Mouse (Mus musculus): ENCODE data around the gene Tmem52b. TPM values are rescaled to one million over a fixed set of nuclear protein-coding genes. Genes with fewer than 3 reads are reported as not detected.

Tmem52b gene
- polyA plus RNA-seq, 1 experiment from 2014 or later: not detected

GRCm38 (mm10) chr6:129559641-129560027 lies 47.3 kb downstream of the Tmem52b start:
- H3K4me2 ChIP-seq: no peak overlapping the region
- WGBS (ENCODE audit: insufficient replicate concordance): 37% methylated on average over 4 of the region's 4 CpGs
- H3K27ac ChIP-seq: no peak overlapping the region
- H3K9me3 ChIP-seq (replicated peaks): no peaks in the 10 kb centered on the region
- peaks cover 28% of the 10 kb centered on the region for H3K4me1 ChIP-seq
- no peak for ATAC-seq
- H3K4me3 ChIP-seq: no peak overlapping the region
- H3K27me3 ChIP-seq (replicated peaks): no peaks in the 10 kb centered on the region; the same call in 1 of the 2 replicates
- no peak overlapping the region for H3K9ac ChIP-seq
- no peaks in the 10 kb centered on the region for H3K36me3 ChIP-seq

- Histone ChIP-seq H3K4me3 (no peak overlapping the region), H3K36me3 (no peaks in the 10 kb centered on the region), H3K9ac (no peak overlapping the region), H3K9me3 (replicated peaks) (no peaks in the 10 kb centered on the region), H3K27me3 (replicated peaks) (no peaks in the 10 kb centered on the region), H3K4me2 (no peak overlapping the region), H3K27ac (no peak overlapping the region), H3K4me1 (peaks cover 4% of the 10 kb centered on the region; the same call in 1 of the 2 replicates)
- 17% methylated on average over 2 of the region's 2 CpGs for WGBS (ENCODE audit: insufficient replicate concordance)
- no peak for ATAC-seq
These were observed 52.9 kb downstream of the Tmem52b start for GRCm38 (mm10) chr6:129565257-129565656.

Other genes with a start within 250 kb of the Tmem52b start
- 1.3 TPM in 2 replicates for gene Cd69, start 237.1 kb upstream of the Tmem52b start, polyA plus RNA-seq (2016; fragmentation: Nextera tagmentation; extraction: Ambion mirVana)
- gene 4922502D21Rik, start 180.8 kb upstream of the Tmem52b start, polyA plus RNA-seq (2016; fragmentation: Nextera tagmentation; extraction: Ambion mirVana): not detected in 2 replicates
- 2.7 and 3.3 TPM in 2 replicates for gene Clec12a, start 169.9 kb upstream of the Tmem52b start, polyA plus RNA-seq (2016; fragmentation: Nextera tagmentation; extraction: Ambion mirVana)
- gene Clec12b, start 126.7 kb upstream of the Tmem52b start, polyA plus RNA-seq (2016; fragmentation: Nextera tagmentation; extraction: Ambion mirVana): not detected in 2 replicates
- gene Clec1b, start 115.3 kb upstream of the Tmem52b start, polyA plus RNA-seq (2016; fragmentation: Nextera tagmentation; extraction: Ambion mirVana): 31.9 and 32.7 TPM in 2 replicates
- 0.29 and 0.39 TPM in 2 replicates for gene Clec9a, start 103.7 kb upstream of the Tmem52b start, polyA plus RNA-seq (2016; fragmentation: Nextera tagmentation; extraction: Ambion mirVana)
- 0.24 and 0.38 TPM in 2 replicates for gene Clec1a, start 60.6 kb upstream of the Tmem52b start, polyA plus RNA-seq (2016; fragmentation: Nextera tagmentation; extraction: Ambion mirVana)
- gene Olr1, start 5.4 kb upstream of the Tmem52b start, polyA plus RNA-seq (2016; fragmentation: Nextera tagmentation; extraction: Ambion mirVana): 0.74 and 0.83 TPM in 2 replicates
- 37.8 and 38.0 TPM in 2 replicates for gene Gabarapl1, start 20.6 kb downstream of the Tmem52b start, polyA plus RNA-seq (2016; fragmentation: Nextera tagmentation; extraction: Ambion mirVana)
- not detected in 2 replicates for gene Klre1, start 65.3 kb downstream of the Tmem52b start, polyA plus RNA-seq (2016; fragmentation: Nextera tagmentation; extraction: Ambion mirVana)
- 0.18 and 0.83 TPM in 2 replicates for gene Klrd1, start 79.2 kb downstream of the Tmem52b start, polyA plus RNA-seq (2016; fragmentation: Nextera tagmentation; extraction: Ambion mirVana)
- 0.16 and 0.21 TPM in 2 replicates for gene Klrk1, start 111.3 kb downstream of the Tmem52b start, polyA plus RNA-seq (2016; fragmentation: Nextera tagmentation; extraction: Ambion mirVana)
- not detected in 2 replicates for gene Klrc3, start 130.8 kb downstream of the Tmem52b start, polyA plus RNA-seq (2016; fragmentation: Nextera tagmentation; extraction: Ambion mirVana)
- not detected in 2 replicates for gene Klrc2, start 148.1 kb downstream of the Tmem52b start, polyA plus RNA-seq (2016; fragmentation: Nextera tagmentation; extraction: Ambion mirVana)
- gene Klrc1, start 166.4 kb downstream of the Tmem52b start, polyA plus RNA-seq (2016; fragmentation: Nextera tagmentation; extraction: Ambion mirVana): not detected in 2 replicates
- gene Klri1, start 204.6 kb downstream of the Tmem52b start, polyA plus RNA-seq (2016; fragmentation: Nextera tagmentation; extraction: Ambion mirVana): not detected in 2 replicates
- gene Klri2, start 227.9 kb downstream of the Tmem52b start, polyA plus RNA-seq (2016; fragmentation: Nextera tagmentation; extraction: Ambion mirVana): 0.04 TPM in 1 of 2 replicates, not detected in the other